Mouse (Mus musculus) myocyte (in vitro differentiated cells): ENCODE data around the gene Dcst1.

ENCODE experiments used
- POLR2A ChIP-seq: IDR thresholded peaks from one replicate; pipeline ENCODE4 v1.6.1; 2011; ENCODE audit warnings: low read depth, mild to moderate bottlenecking, control low read depth, moderate library complexity; ENCODE audit not compliant: insufficient read length
- POLR2AphosphoS2 ChIP-seq: IDR thresholded peaks from one replicate; pipeline ENCODE4 v1.6.1; 2011; ENCODE audit warnings: low read depth, control low read depth; ENCODE audit not compliant: insufficient read length
- TCF12 ChIP-seq: IDR thresholded peaks from one replicate; pipeline ENCODE4 v1.6.1; 2011; ENCODE audit warnings: mild to moderate bottlenecking, control low read depth; ENCODE audit not compliant: poor library complexity, insufficient read depth, severe bottlenecking
- USF1 ChIP-seq: IDR thresholded peaks from one replicate; pipeline ENCODE4 v1.6.1; 2011; ENCODE audit warnings: low read depth, mild to moderate bottlenecking, control low read depth, moderate library complexity

- no peak for TF ChIP-seq POLR2A
- no peak for TF ChIP-seq TCF12
- TF ChIP-seq USF1: no peak
- no peak for TF ChIP-seq POLR2AphosphoS2
Measured at GRCm38 (mm10) chr3:89343279-89343678, 21.8 kb downstream of the Dcst1 start.
